Mouse (Mus musculus) stomach, postnatal 0 days (tissue): Measurements from ENCODE around the gene Cnot8. TPM values are rescaled to one million over a fixed set of nuclear protein-coding genes. Genes with fewer than 3 reads are reported as not detected.

ENCODE experiments used
- ATAC-seq: fragments of 200-750 bp; cut with Nextera tagmentation; 2 replicates; pipeline ENCODE4 v1.8.0; 2017; ENCODE audit not compliant: low FRiP score, low TSS enrichment
- DNase-seq: peaks from one replicate; pipeline ENCODE4 v3.0.0-alpha.2; 2016; ENCODE audit warnings: low spot score
- H3K27ac ChIP-seq: fragments of 300-500 bp; sonication (generic); replicated peaks from 2 replicates; pipeline ENCODE4 v1.5.1; 2014; ENCODE audit warnings: mild to moderate bottlenecking, control low read depth
- H3K27me3 ChIP-seq: fragments of 300-500 bp; sonication (generic); 2 replicates; pipeline ENCODE4 v1.6.1; 2014; ENCODE audit warnings: low read length; ENCODE audit not compliant: control insufficient read depth, insufficient read depth
- H3K36me3 ChIP-seq: fragments of 300-500 bp; sonication (generic); 2 replicates; pipeline ENCODE4 v1.6.1; 2014; ENCODE audit warnings: low read length, mixed read lengths; ENCODE audit not compliant: control insufficient read depth, insufficient read depth
- H3K4me1 ChIP-seq: fragments of 300-500 bp; sonication (generic); replicated peaks from 2 replicates; pipeline ENCODE4 v1.6.1; 2014; ENCODE audit warnings: antibody characterized with exemption; ENCODE audit not compliant: control insufficient read depth, insufficient read depth
- H3K4me2 ChIP-seq: fragments of 300-500 bp; sonication (generic); replicated peaks from 2 replicates; pipeline ENCODE4 v1.6.1; 2014; ENCODE audit warnings: low read depth, mild to moderate bottlenecking, control low read depth, moderate library complexity
- H3K4me3 ChIP-seq: fragments of 300-500 bp; sonication (generic); 2 replicates; pipeline ENCODE4 v1.5.1; 2014; ENCODE audit warnings: low read depth, low read length, control low read depth
- H3K9ac ChIP-seq: fragments of 300-500 bp; sonication (generic); 2 replicates; pipeline ENCODE4 v1.6.1; 2014; ENCODE audit warnings: mild to moderate bottlenecking, low read length, control low read depth, mixed read lengths
- H3K9me3 ChIP-seq: fragments of 300-500 bp; sonication (generic); 2 replicates; pipeline ENCODE4 v1.6.1; 2016; ENCODE audit warnings: low read length; ENCODE audit not compliant: control insufficient read depth
- CTCF ChIP-seq: IDR thresholded peaks from 2 replicates; pipeline ENCODE4 v1.5.1; 2016; ENCODE audit warnings: antibody characterized with exemption, low read depth, mild to moderate bottlenecking, moderate library complexity
- EP300 ChIP-seq: optimal IDR thresholded peaks from 2 replicates; pipeline ENCODE3; 2016; ENCODE audit warnings: antibody characterized with exemption
- WGBS: fragments of 180-500 bp; shearing (Covaris S2); extraction: QIAGEN DNeasy Blood & Tissue Kit; methylation state at CpG from one replicate; pipeline ENCODE4 v1.1.7; 2014; 5-methylcytosine and 5-hydroxymethylcytosine counted together
- polyA plus RNA-seq: library from polyadenylated mRNA; unstranded; fragments of >200 nt; fragmentation: Nextera tagmentation; extraction: Ambion mirVana; gene quantifications from 2 replicates; pipeline ENCODE4 v1.2.1, GENCODE M21; 2015

The Cnot8 gene
- polyA plus RNA-seq, 1 experiment from 2014 or later = 42.9 TPM

GRCm38 (mm10) chr11:58072978-58073377 is 31.0 kb upstream of the Cnot8 start:
- Histone ChIP-seq H3K4me3 (no peak overlapping the region), H3K4me1 (no peaks in the 10 kb centered on the region), H3K9me3 (no peaks in the 10 kb centered on the region), H3K36me3 (no peaks in the 10 kb centered on the region), H3K4me2 (no peak overlapping the region), H3K27ac (no peak overlapping the region), H3K27me3 (no peaks in the 10 kb centered on the region), H3K9ac (no peak overlapping the region)
- 68% methylated on average over 3 of the region's 3 CpGs for WGBS
- no peak for DNase-seq
- ATAC-seq = no peak
- TF ChIP-seq EP300 (no peak), CTCF (no peak)

GRCm38 (mm10) chr11:58077270-58077669 is 26.7 kb upstream of the Cnot8 start:
- TF ChIP-seq CTCF (no peak), EP300 (no peak)
- no peak for ATAC-seq
- no peaks in the 10 kb centered on the region for H3K4me1 ChIP-seq
- WGBS = 59% methylated on average over 4 of the region's 4 CpGs
- H3K9ac ChIP-seq = no peak overlapping the region
- no peak overlapping the region for H3K4me3 ChIP-seq
- H3K27me3 ChIP-seq = no peaks in the 10 kb centered on the region
- H3K4me2 ChIP-seq = no peak overlapping the region
- H3K9me3 ChIP-seq = no peaks in the 10 kb centered on the region
- no peak overlapping the region for H3K27ac ChIP-seq
- DNase-seq = no peak
- no peaks in the 10 kb centered on the region for H3K36me3 ChIP-seq

- no peak for TF ChIP-seq CTCF
- no peak for TF ChIP-seq EP300
- H3K9ac ChIP-seq = no peak overlapping the region
- 85% methylated on average over 6 of the region's 6 CpGs for WGBS
- no peak overlapping the region for H3K4me3 ChIP-seq
- H3K4me2 ChIP-seq = no peak overlapping the region
- H3K9me3 ChIP-seq = no peaks in the 10 kb centered on the region
- no peaks in the 10 kb centered on the region for H3K36me3 ChIP-seq
- no peaks in the 10 kb centered on the region for H3K27me3 ChIP-seq
- H3K4me1 ChIP-seq = no peaks in the 10 kb centered on the region
- ATAC-seq = no peak
- no peak for DNase-seq
- no peak overlapping the region for H3K27ac ChIP-seq
Measured at GRCm38 (mm10) chr11:58081716-58082115, 22.2 kb upstream of the Cnot8 start.

- no peak for TF ChIP-seq EP300
- DNase-seq (no peak), ATAC-seq (no peak)
- H3K4me1 ChIP-seq = no peaks in the 10 kb centered on the region
- WGBS = 54% methylated on average over 4 of the region's 4 CpGs
- peak overlapping the region; percentile 54 for H3K4me2 ChIP-seq
- H3K36me3 ChIP-seq = no peaks in the 10 kb centered on the region
- H3K4me3 ChIP-seq = peak overlapping the region; percentile 22
- no peaks in the 10 kb centered on the region for H3K9me3 ChIP-seq
- H3K27me3 ChIP-seq = no peaks in the 10 kb centered on the region
- H3K27ac ChIP-seq = 0 out of 2 replicates have a peak overlapping the region, but pooled peaks have one; percentile 35
- H3K9ac ChIP-seq = peak overlapping the region; percentile 27
Measured at GRCm38 (mm10) chr11:58092541-58092940, 11.4 kb upstream of the Cnot8 start.

GRCm38 (mm10) chr11:58093021-58093528 is 10.9 kb upstream of the Cnot8 start, which contains the start of gene Gm12248:
TSS of gene Gm12248 (minus strand) at chr11:58093134.
- DNase-seq = peak; percentile 61
- H3K27ac ChIP-seq = 0 out of 2 replicates have a peak within 1 kb of the TSS, but pooled peaks have one; percentile 35
- peak within 1 kb of the TSS; percentile 22 for H3K4me3 ChIP-seq
- peak; percentile 75 for ATAC-seq
- peak within 1 kb of the TSS; percentile 27 for H3K9ac ChIP-seq
- no peaks in the 10 kb centered on the region for H3K9me3 ChIP-seq
- peak within 1 kb of the TSS; percentile 54 for H3K4me2 ChIP-seq
- H3K36me3 ChIP-seq = no peaks in the 10 kb centered on the region
- H3K27me3 ChIP-seq = no peaks in the 10 kb centered on the region
- 11% methylated on average over 12 of the region's 12 CpGs for WGBS
- H3K4me1 ChIP-seq = no peaks in the 10 kb centered on the region
- TF ChIP-seq EP300 = no peak
- no peak for TF ChIP-seq CTCF

GRCm38 (mm10) chr11:58094766-58095165 is 9.2 kb upstream of the Cnot8 start:
- Histone ChIP-seq H3K4me1 (no peaks in the 10 kb centered on the region), H3K27me3 (no peaks in the 10 kb centered on the region), H3K27ac (no peak overlapping the region), H3K4me2 (no peak overlapping the region), H3K9me3 (no peaks in the 10 kb centered on the region), H3K4me3 (no peak overlapping the region), H3K36me3 (no peaks in the 10 kb centered on the region), H3K9ac (no peak overlapping the region)
- DNase-seq = no peak
- TF ChIP-seq EP300 (no peak), CTCF (no peak)
- ATAC-seq = no peak
- 69% methylated on average over 4 of the region's 4 CpGs for WGBS
